Mouse (Mus musculus): ENCODE data around the gene Elavl3.

- TF ChIP-seq CTCF (IDR thresholded peaks at IDR 0.05; ENCODE audit: borderline replicate concordance, insufficient read depth, low read depth, low read length) (peak; percentile 71), POLR2A (IDR thresholded peaks at IDR 0.05; ENCODE audit: borderline replicate concordance, insufficient read depth, low read length) (peak; percentile 30; the same call in 1 of the 2 replicates)
Observed at GRCm38 (mm10) chr9:22054411-22055076, 2.7 kb upstream of the Elavl3 start.
